Mouse (Mus musculus): ENCODE data around the gene Aldh1l1.

DNA sequence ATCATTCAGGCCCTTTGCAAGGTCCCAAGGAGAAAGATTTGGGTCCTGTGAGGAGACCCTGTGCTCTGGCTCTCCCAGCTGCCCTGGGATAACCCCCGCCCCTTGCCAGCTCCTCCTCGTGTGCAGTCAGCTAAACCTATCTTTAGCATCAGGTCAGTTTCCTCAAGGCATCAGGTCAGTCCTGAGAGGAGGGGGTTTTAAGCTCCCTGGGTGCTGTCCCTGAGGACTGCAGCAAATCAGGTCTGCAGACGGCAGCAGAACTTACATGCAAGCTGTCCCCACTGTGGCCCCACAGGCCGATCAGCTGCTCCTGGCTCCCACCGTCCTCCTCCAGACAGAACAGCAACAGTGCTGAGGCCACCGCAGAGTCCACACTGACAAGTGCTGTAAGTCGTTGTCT lies 115.5 kb downstream of the Aldh1l1 start:
- TF ChIP-seq POLR2A (IDR thresholded peaks at IDR 0.05; ENCODE audit: control insufficient read depth in 1 of 2, insufficient read depth in 1 of 2, low read depth in 1 of 2, low read length in 2 of 2, poor library complexity in 1 of 2) (no peak), MAX (IDR thresholded peaks at IDR 0.05; ENCODE audit: low read length) (no peak), CTCF (IDR thresholded peaks at IDR 0.05 in 2 of 3, conservative IDR thresholded peaks at IDR 0.05 in 1 of 3; ENCODE audit: control insufficient read depth in 1 of 3, insufficient read depth in 1 of 3, low read depth in 2 of 3, low read length in 3 of 3, poor library complexity in 1 of 3, severe bottlenecking in 1 of 3) (no peak), TAL1 (IDR thresholded peaks at IDR 0.05; ENCODE audit: low read length) (no peak), EP300 (IDR thresholded peaks at IDR 0.05; ENCODE audit: low read depth in 1 of 2, low read length in 2 of 2) (no peak), SMC3 (IDR thresholded peaks at IDR 0.05; ENCODE audit: low read depth, low read length) (no peak), GATA1 (IDR thresholded peaks at IDR 0.05; ENCODE audit: low read depth, low read length) (no peak), KAT2A (conservative IDR thresholded peaks at IDR 0.05; ENCODE audit: low read depth, low read length) (no peak), HCFC1 (IDR thresholded peaks at IDR 0.05; ENCODE audit: low read depth, low read length) (no peak), ZMIZ1 (IDR thresholded peaks at IDR 0.05; ENCODE audit: low read depth, low read length) (no peak), MEF2A (IDR thresholded peaks at IDR 0.05; ENCODE audit: extremely low read depth, insufficient replicate concordance, low read depth, low read length, poor library complexity, severe bottlenecking) (no peak)
